Mouse (Mus musculus) forebrain, embryonic 13.5 days (tissue): ENCODE measurements at regions not wholly inside any gene's neighbourhood (a gene's known extent, or its start where the extent isn't known, plus 50 kb on each side); places are given as distances from the start of the nearest gene placed in this dataset.

Experiments used
- ATAC-seq: fragments of 200-750 bp; cut with Nextera tagmentation; 2 replicates; pipeline ENCODE4 v1.8.0; 2017
- H3K27ac ChIP-seq: fragments of 300-500 bp; sonication (generic); 2 replicates; pipeline ENCODE4 v1.5.1; 2015; ENCODE audit warnings: inconsistent platforms, mild to moderate bottlenecking, moderate library complexity
- H3K27me3 ChIP-seq: fragments of 300-500 bp; sonication (generic); 2 replicates; pipeline ENCODE4 v1.6.1; 2015; ENCODE audit warnings: mild to moderate bottlenecking, inconsistent platforms
- H3K36me3 ChIP-seq: fragments of 300-500 bp; sonication (generic); 2 replicates; pipeline ENCODE4 v1.6.1; 2015; ENCODE audit warnings: mild to moderate bottlenecking, inconsistent platforms; ENCODE audit not compliant: poor library complexity, severe bottlenecking
- H3K4me1 ChIP-seq: fragments of 300-500 bp; sonication (generic); 2 replicates; pipeline ENCODE4 v1.6.1; 2015; ENCODE audit warnings: inconsistent platforms
- H3K4me2 ChIP-seq: fragments of 300-500 bp; sonication (generic); 2 replicates; pipeline ENCODE4 v1.6.1; 2015; ENCODE audit warnings: inconsistent platforms, mild to moderate bottlenecking, moderate library complexity
- H3K4me3 ChIP-seq: fragments of 300-500 bp; sonication (generic); 2 replicates; pipeline ENCODE4 v1.5.1; 2015; ENCODE audit warnings: mild to moderate bottlenecking, inconsistent platforms
- H3K9ac ChIP-seq: fragments of 300-500 bp; sonication (generic); 2 replicates; pipeline ENCODE4 v1.6.1; 2015; ENCODE audit warnings: mild to moderate bottlenecking, inconsistent platforms
- H3K9me3 ChIP-seq: fragments of 300-500 bp; sonication (generic); replicated peaks from 2 replicates; pipeline ENCODE4 v1.6.1; 2016; ENCODE audit warnings: inconsistent platforms
- WGBS: fragments of 180-500 bp; shearing (Covaris S2); methylation state at CpG from one replicate; pipeline ENCODE4 v1.1.7; 2015; 5-methylcytosine and 5-hydroxymethylcytosine counted together

- WGBS: 69% methylated on average over 4 of the region's 4 CpGs
- Histone ChIP-seq H3K9me3 (no peaks in the 10 kb centered on the region), H3K9ac (no peak overlapping the region), H3K27ac (no peak overlapping the region), H3K4me2 (no peak overlapping the region), H3K36me3 (no peaks in the 10 kb centered on the region), H3K4me3 (no peak overlapping the region), H3K27me3 (no peaks in the 10 kb centered on the region), H3K4me1 (no peaks in the 10 kb centered on the region)
- ATAC-seq: no peak
Measured at GRCm38 (mm10) chr8:33997676-33998075, 113.9 kb downstream of the Gm10131 start.

GRCm38 (mm10) chr8:33992946-33993345 lies 118.6 kb downstream of the Gm10131 start:
- H3K4me1 ChIP-seq: no peaks in the 10 kb centered on the region
- H3K27ac ChIP-seq: no peak overlapping the region
- no peaks in the 10 kb centered on the region for H3K36me3 ChIP-seq
- no peaks in the 10 kb centered on the region for H3K9me3 ChIP-seq
- ATAC-seq: no peak
- no peak overlapping the region for H3K4me2 ChIP-seq
- 72% methylated on average over 11 of the region's 11 CpGs for WGBS
- H3K27me3 ChIP-seq: no peaks in the 10 kb centered on the region
- no peak overlapping the region for H3K9ac ChIP-seq
- no peak overlapping the region for H3K4me3 ChIP-seq

- ATAC-seq: no peak
- Histone ChIP-seq H3K4me2 (peak overlapping the region; percentile 35; the same call in 1 of the 2 replicates), H3K27ac (no peak overlapping the region), H3K36me3 (no peaks in the 10 kb centered on the region), H3K9me3 (no peaks in the 10 kb centered on the region), H3K27me3 (no peaks in the 10 kb centered on the region), H3K4me3 (no peak overlapping the region), H3K4me1 (no peaks in the 10 kb centered on the region), H3K9ac (no peak overlapping the region)
- 50% methylated on average over 12 of the region's 12 CpGs for WGBS
Measured at GRCm38 (mm10) chr8:33991917-33992875, 119.3 kb downstream of the Gm10131 start.

GRCm38 (mm10) chr8:33991165-33991916 lies 120.2 kb downstream of the Gm10131 start:
- no peaks in the 10 kb centered on the region for H3K36me3 ChIP-seq
- WGBS: 24% methylated on average over 17 of the region's 17 CpGs
- no peaks in the 10 kb centered on the region for H3K9me3 ChIP-seq
- no peak overlapping the region for H3K4me3 ChIP-seq
- peak overlapping the region; percentile 35 for H3K4me2 ChIP-seq
- ATAC-seq: peak; percentile 53; the same call in 1 of the 2 replicates
- H3K27me3 ChIP-seq: no peaks in the 10 kb centered on the region
- no peak overlapping the region for H3K9ac ChIP-seq
- H3K27ac ChIP-seq: no peak overlapping the region
- H3K4me1 ChIP-seq: no peaks in the 10 kb centered on the region

GRCm38 (mm10) chr8:33990039-33990438 lies 121.5 kb downstream of the Gm10131 start:
- ATAC-seq: no peak
- Histone ChIP-seq H3K9ac (no peak overlapping the region), H3K4me2 (no peak overlapping the region), H3K9me3 (no peaks in the 10 kb centered on the region), H3K27me3 (no peaks in the 10 kb centered on the region), H3K27ac (no peak overlapping the region), H3K4me1 (no peaks in the 10 kb centered on the region), H3K4me3 (no peak overlapping the region), H3K36me3 (no peaks in the 10 kb centered on the region)
- WGBS: 82% methylated on average over 9 of the region's 9 CpGs

- Histone ChIP-seq H3K27ac (no peak overlapping the region), H3K9me3 (no peaks in the 10 kb centered on the region), H3K36me3 (no peaks in the 10 kb centered on the region), H3K4me3 (no peak overlapping the region), H3K4me1 (no peaks in the 10 kb centered on the region), H3K9ac (no peak overlapping the region), H3K4me2 (no peak overlapping the region), H3K27me3 (no peaks in the 10 kb centered on the region)
- 89% methylated on average over 10 of the region's 10 CpGs for WGBS
- no peak for ATAC-seq
Measured at GRCm38 (mm10) chr8:33987755-33988104, 123.8 kb downstream of the Gm10131 start.

GRCm38 (mm10) chr8:33987091-33987754 lies 124.3 kb downstream of the Gm10131 start:
- Histone ChIP-seq H3K4me2 (no peak overlapping the region), H3K4me3 (no peak overlapping the region), H3K9ac (no peak overlapping the region), H3K27ac (no peak overlapping the region), H3K9me3 (no peaks in the 10 kb centered on the region), H3K27me3 (no peaks in the 10 kb centered on the region), H3K36me3 (no peaks in the 10 kb centered on the region), H3K4me1 (no peaks in the 10 kb centered on the region)
- ATAC-seq: no peak
- WGBS: 67% methylated on average over 11 of the region's 15 CpGs

GRCm38 (mm10) chr8:33986657-33987056 lies 124.9 kb downstream of the Gm10131 start:
- WGBS: 92% methylated on average over 6 of the region's 6 CpGs
- ATAC-seq: no peak
- no peak overlapping the region for H3K27ac ChIP-seq

GRCm38 (mm10) chr8:33985430-33985977 lies 126.0 kb downstream of the Gm10131 start:
- Histone ChIP-seq H3K27me3 (no peaks in the 10 kb centered on the region), H3K4me2 (no peak overlapping the region), H3K4me1 (no peaks in the 10 kb centered on the region), H3K36me3 (no peaks in the 10 kb centered on the region), H3K9me3 (no peaks in the 10 kb centered on the region), H3K9ac (no peak overlapping the region), H3K27ac (no peak overlapping the region), H3K4me3 (no peak overlapping the region)
- no peak for ATAC-seq
- WGBS: 70% methylated on average over 11 of the region's 11 CpGs

More at GRCm38 (mm10) chr8:33986657-33987056, 124.9 kb downstream of the Gm10131 start:
- no peaks in the 10 kb centered on the region for H3K27me3 ChIP-seq
- H3K4me3 ChIP-seq: no peak overlapping the region
- no peak overlapping the region for H3K9ac ChIP-seq
- H3K4me1 ChIP-seq: no peaks in the 10 kb centered on the region
- no peaks in the 10 kb centered on the region for H3K36me3 ChIP-seq
- no peak overlapping the region for H3K4me2 ChIP-seq
- H3K9me3 ChIP-seq: no peaks in the 10 kb centered on the region

GRCm38 (mm10) chr8:33981629-33982028 lies 129.9 kb downstream of the Gm10131 start:
- 75% methylated on average over 4 of the region's 4 CpGs for WGBS
- no peaks in the 10 kb centered on the region for H3K4me1 ChIP-seq
- H3K4me3 ChIP-seq: no peak overlapping the region
- no peak overlapping the region for H3K27ac ChIP-seq
- H3K4me2 ChIP-seq: no peak overlapping the region
- no peaks in the 10 kb centered on the region for H3K36me3 ChIP-seq
- H3K27me3 ChIP-seq: no peaks in the 10 kb centered on the region
- ATAC-seq: no peak
- no peaks in the 10 kb centered on the region for H3K9me3 ChIP-seq
- H3K9ac ChIP-seq: no peak overlapping the region

- WGBS: 80% methylated on average over 7 of the region's 7 CpGs
- ATAC-seq: no peak
- Histone ChIP-seq H3K4me3 (no peak overlapping the region), H3K36me3 (no peaks in the 10 kb centered on the region), H3K4me2 (no peak overlapping the region), H3K9ac (no peak overlapping the region), H3K9me3 (no peaks in the 10 kb centered on the region), H3K27ac (no peak overlapping the region), H3K4me1 (no peaks in the 10 kb centered on the region), H3K27me3 (no peaks in the 10 kb centered on the region)
Measured at GRCm38 (mm10) chr8:33980999-33981398, 130.5 kb downstream of the Gm10131 start.
